ENCODE assay signal across 8 mouse cellular contexts in the genomic region with DNA sequence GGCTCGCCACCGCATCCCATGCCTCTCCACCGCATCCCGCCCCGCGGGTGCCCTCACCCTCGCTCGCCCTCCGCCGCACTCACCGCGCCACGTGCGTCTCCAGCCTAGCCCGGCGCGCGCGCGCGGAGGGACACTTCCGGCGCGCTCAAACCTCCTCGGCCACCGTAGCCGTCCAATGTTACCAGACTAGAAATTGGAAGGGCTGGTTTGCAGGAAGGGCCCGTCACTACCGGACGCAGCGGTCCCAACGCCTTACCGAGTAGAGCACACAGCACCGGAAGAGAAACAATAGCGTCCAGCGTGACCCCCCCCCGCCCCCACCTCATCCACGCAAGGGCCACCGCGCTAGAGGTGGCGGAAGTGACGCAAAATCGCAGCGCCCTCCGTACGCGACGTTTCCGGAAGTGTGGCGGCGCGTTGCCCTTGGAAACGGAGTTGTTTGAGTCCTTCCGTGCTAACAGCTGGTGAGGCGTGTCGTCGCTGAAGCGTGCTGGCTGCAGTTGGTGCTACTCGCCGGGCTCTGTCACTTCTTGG. TPM values are rescaled to one million over a fixed set of nuclear protein-coding genes. Genes with fewer than 3 reads are reported as not detected.
DNase-seq lines count a peak whose midpoint lies in the region; ATAC-seq lines count a peak whose summit lies in the region.

A gene (minus strand): TSS at position 362 of the 534 bp plus-strand sequence.

- H3K4me2 ChIP-seq in hindbrain, embryonic 15.5 days, result peak within 1 kb of the TSS; percentile 77

- peaks cover 22% of the 10 kb centered on the region for H3K4me1 ChIP-seq in hindbrain, embryonic 15.5 days (replicated peaks)

- peak; percentile 94 for DNase-seq in T-cell, adult 2 months (ENCODE audit: low spot score)
- peak; percentile 95 to 97 for DNase-seq in cerebellum, postnatal 36 days
- peak; percentile 95 to 97 for DNase-seq in frontal cortex, postnatal 36 days (ENCODE audit: low spot score in 2 of 2)
- DNase-seq in left cerebral cortex, adult 11 months (ENCODE audit: low spot score), result peak; percentile 92
- peak; percentile 96 to 97 for DNase-seq in lung, postnatal 4 days
- DNase-seq in retina, postnatal 7 days (ENCODE audit: low read depth, low spot score), result peak; percentile 97
- DNase-seq in urinary bladder, adult 2 months (ENCODE audit: low spot score), result peak; percentile 83

- H3K9me3 ChIP-seq in hindbrain, embryonic 15.5 days, result no peaks in the 10 kb centered on the region

- H3K36me3 ChIP-seq in hindbrain, embryonic 15.5 days, result peaks cover 7% of the 10 kb centered on the region; the same call in 1 of the 2 replicates

- H3K9ac ChIP-seq in hindbrain, embryonic 15.5 days, result peak within 1 kb of the TSS; percentile 74

- WGBS in hindbrain, embryonic 15.5 days, result under 1% methylated on average over 60 of the region's 60 CpGs

- peak within 1 kb of the TSS; percentile 93 for H3K27ac ChIP-seq in hindbrain, embryonic 15.5 days (replicated peaks)

- no peaks in the 10 kb centered on the region for H3K27me3 ChIP-seq in hindbrain, embryonic 15.5 days

- peak; percentile 98 for ATAC-seq in hindbrain, embryonic 15.5 days (ENCODE audit: low FRiP score, low read depth)

- H3K4me3 ChIP-seq in hindbrain, embryonic 15.5 days, result peak within 1 kb of the TSS; percentile 87

RNA-seq across cellular contexts. Expression of the gene that starts here (rescaled TPM):
- polyA plus RNA-seq in hindbrain, embryonic 15.5 days (2015; fragmentation: Nextera tagmentation; extraction: Ambion mirVana), result 47.0 and 49.3 TPM in 2 replicates
- polyA plus RNA-seq in urinary bladder, adult 2 months (2012; rRNA removed), result 42.3 and 44.0 TPM in 2 replicates

Comparison
In these comparisons a context has a peak if more than half of its experiments do, and no peak if none do; other contexts are left out.
1. Peak in every context shown above with its lines: DNase-seq, ATAC-seq, H3K4me3 ChIP-seq and H3K27ac ChIP-seq.